Mouse (Mus musculus) embryonic facial prominence, embryonic 13.5 days (tissue): ENCODE results near the gene Nsfl1c. TPM values are rescaled to one million over a fixed set of nuclear protein-coding genes. Genes with fewer than 3 reads are reported as not detected.
"Not testable (repeated sequence)": the region's sequence is repeated elsewhere in the genome, so short reads cannot be mapped to it uniquely, and the experiment has no call there.

ENCODE experiments used
- ATAC-seq: fragments of 200-750 bp; cut with Nextera tagmentation; 2 replicates; pipeline ENCODE4 v1.8.0; 2017; ENCODE audit warnings: low read depth; ENCODE audit not compliant: insufficient number of reproducible peaks, insufficient read depth, low FRiP score, low TSS enrichment
- H3K27ac ChIP-seq: fragments of 300-500 bp; sonication (generic); 2 replicates; pipeline ENCODE4 v1.5.1; 2015; ENCODE audit warnings: moderate library complexity, mild to moderate bottlenecking, inconsistent platforms
- H3K27me3 ChIP-seq: fragments of 300-500 bp; sonication (generic); 2 replicates; pipeline ENCODE4 v1.6.1; 2015; ENCODE audit warnings: mild to moderate bottlenecking, inconsistent platforms
- H3K36me3 ChIP-seq: fragments of 300-500 bp; sonication (generic); 2 replicates; pipeline ENCODE4 v1.6.1; 2015; ENCODE audit warnings: mild to moderate bottlenecking, inconsistent platforms
- H3K4me1 ChIP-seq: fragments of 300-500 bp; sonication (generic); 2 replicates; pipeline ENCODE4 v1.6.1; 2015; ENCODE audit warnings: inconsistent platforms
- H3K4me2 ChIP-seq: fragments of 300-500 bp; sonication (generic); 2 replicates; pipeline ENCODE4 v1.6.1; 2015; ENCODE audit warnings: moderate library complexity, mild to moderate bottlenecking, inconsistent platforms
- H3K4me3 ChIP-seq: fragments of 300-500 bp; sonication (generic); 2 replicates; pipeline ENCODE4 v1.5.1; 2015; ENCODE audit warnings: mild to moderate bottlenecking, inconsistent platforms
- H3K9ac ChIP-seq: fragments of 300-500 bp; sonication (generic); 2 replicates; pipeline ENCODE4 v1.6.1; 2015; ENCODE audit warnings: mild to moderate bottlenecking, inconsistent platforms
- H3K9me3 ChIP-seq: fragments of 300-500 bp; sonication (generic); 2 replicates; pipeline ENCODE4 v1.6.1; 2016; ENCODE audit warnings: inconsistent platforms
- WGBS: fragments of 180-500 bp; shearing (Covaris S2); methylation state at CpG from one replicate; pipeline ENCODE4 v1.1.7; 2015; ENCODE audit warnings: mixed read lengths; 5-methylcytosine and 5-hydroxymethylcytosine counted together
- polyA plus RNA-seq: library from polyadenylated mRNA; unstranded; fragments of >200 nt; fragmentation: Nextera tagmentation; extraction: Ambion mirVana; gene quantifications from 2 replicates; pipeline ENCODE4 v1.2.1, GENCODE M21; 2015

Gene Nsfl1c
- 264 and 287 TPM in 2 replicates for polyA plus RNA-seq

- Histone ChIP-seq H3K27ac (peak within 1 kb of the TSS; percentile 62; the same call in 1 of the 2 replicates), H3K9me3 (no peaks in the 10 kb centered on the region), H3K9ac (peak within 1 kb of the TSS; percentile 96), H3K4me2 (peak within 1 kb of the TSS; percentile 77), H3K4me3 (peak within 1 kb of the TSS; percentile 97), H3K36me3 (peaks cover 25% of the 10 kb centered on the region), H3K27me3 (no peaks in the 10 kb centered on the region), H3K4me1 (peaks cover 20% of the 10 kb centered on the region)
- WGBS, result under 1% methylated on average over 73 of the region's 73 CpGs
- ATAC-seq, result peak; percentile 98
These were observed at the start of gene Nsfl1c for GRCm38 (mm10) chr2:151494035-151494803. Nsfl1c (plus strand) TSS chr2:151494182.

- WGBS, result 85% methylated on average over 5 of the region's 5 CpGs
- H3K27me3 ChIP-seq, result not testable (repeated sequence)
These were observed 17.9 kb upstream of the Nsfl1c start, which contains the start of gene 4921509C19Rik for GRCm38 (mm10) chr2:151476053-151476452. 4921509C19Rik (minus strand) TSS chr2:151476153.

GRCm38 (mm10) chr2:151486496-151486895 is 7.5 kb upstream of the Nsfl1c start:
- H3K9me3 ChIP-seq, result no peaks in the 10 kb centered on the region
- H3K27ac ChIP-seq, result no peak overlapping the region
- no peak overlapping the region for H3K4me3 ChIP-seq
- ATAC-seq, result no peak
- no peaks in the 10 kb centered on the region for H3K27me3 ChIP-seq
- no peak overlapping the region for H3K4me2 ChIP-seq
- H3K9ac ChIP-seq, result no peak overlapping the region
- H3K36me3 ChIP-seq, result no peaks in the 10 kb centered on the region
- no peaks in the 10 kb centered on the region for H3K4me1 ChIP-seq

More at GRCm38 (mm10) chr2:151476053-151476452, 17.9 kb upstream of the Nsfl1c start, which contains the start of gene 4921509C19Rik:
- H3K4me2 ChIP-seq, H3K4me1 ChIP-seq, H3K36me3 ChIP-seq, H3K4me3 ChIP-seq, H3K9ac ChIP-seq, ATAC-seq, H3K9me3 ChIP-seq, H3K27ac ChIP-seq: not testable (repeated sequence)

- H3K4me3 ChIP-seq, result no peak overlapping the region
- peaks cover 59% of the 10 kb centered on the region for H3K36me3 ChIP-seq
- H3K9me3 ChIP-seq, result no peaks in the 10 kb centered on the region
- no peak for ATAC-seq
- no peak overlapping the region for H3K27ac ChIP-seq
- H3K9ac ChIP-seq, result no peak overlapping the region
- 56% methylated on average over 3 of the region's 3 CpGs for WGBS
- H3K4me2 ChIP-seq, result no peak overlapping the region
- no peaks in the 10 kb centered on the region for H3K27me3 ChIP-seq
- H3K4me1 ChIP-seq, result peaks cover 20% of the 10 kb centered on the region
These were observed 4.4 kb downstream of the Nsfl1c start for GRCm38 (mm10) chr2:151498358-151498757.

- Histone ChIP-seq H3K36me3 (peaks cover 78% of the 10 kb centered on the region), H3K9me3 (no peaks in the 10 kb centered on the region), H3K27ac (no peak overlapping the region), H3K4me2 (no peak overlapping the region), H3K9ac (no peak overlapping the region), H3K4me3 (no peak overlapping the region), H3K4me1 (peaks cover 11% of the 10 kb centered on the region), H3K27me3 (no peaks in the 10 kb centered on the region)
- ATAC-seq, result no peak
- 86% methylated on average over 6 of the region's 6 CpGs for WGBS
These were observed 6.5 kb downstream of the Nsfl1c start for GRCm38 (mm10) chr2:151500442-151501007.

- Histone ChIP-seq H3K27ac (no peak overlapping the region), H3K9me3 (no peaks in the 10 kb centered on the region), H3K27me3 (no peaks in the 10 kb centered on the region), H3K4me2 (no peak overlapping the region), H3K9ac (no peak overlapping the region), H3K4me3 (no peak overlapping the region), H3K36me3 (peaks cover 80% of the 10 kb centered on the region), H3K4me1 (no peaks in the 10 kb centered on the region)
- no peak for ATAC-seq
- WGBS, result 87% methylated on average over 4 of the region's 4 CpGs
These were observed 10.2 kb downstream of the Nsfl1c start for GRCm38 (mm10) chr2:151504226-151504625.

- no peak overlapping the region for H3K9ac ChIP-seq
- no peak overlapping the region for H3K4me2 ChIP-seq
- peak; percentile 60; the same call in 1 of the 2 replicates for ATAC-seq
- peaks cover 91% of the 10 kb centered on the region for H3K36me3 ChIP-seq
- H3K9me3 ChIP-seq, result no peaks in the 10 kb centered on the region
- H3K27ac ChIP-seq, result no peak overlapping the region
- no peak overlapping the region for H3K4me3 ChIP-seq
- 0 out of 2 replicates have a peak, but pooled peaks cover 4% of the 10 kb centered on the region for H3K4me1 ChIP-seq
- no peaks in the 10 kb centered on the region for H3K27me3 ChIP-seq
These were observed 18.2 kb downstream of the Nsfl1c start for GRCm38 (mm10) chr2:151512199-151512598.

- ATAC-seq, result no peak
- Histone ChIP-seq H3K4me3 (no peak overlapping the region), H3K9me3 (no peaks in the 10 kb centered on the region), H3K9ac (no peak overlapping the region), H3K4me2 (no peak overlapping the region), H3K36me3 (peaks cover 85% of the 10 kb centered on the region), H3K4me1 (0 out of 2 replicates have a peak, but pooled peaks cover 4% of the 10 kb centered on the region), H3K27me3 (no peaks in the 10 kb centered on the region), H3K27ac (no peak overlapping the region)
- 88% methylated on average over 3 of the region's 3 CpGs for WGBS
These were observed 19.7 kb downstream of the Nsfl1c start for GRCm38 (mm10) chr2:151513525-151514285.

GRCm38 (mm10) chr2:151519000-151519399 is 25.0 kb downstream of the Nsfl1c start:
- WGBS, result 92% methylated on average over 2 of the region's 2 CpGs

GRCm38 (mm10) chr2:151524324-151525041 is 30.5 kb downstream of the Nsfl1c start:
- H3K27ac ChIP-seq, result no peak overlapping the region
- 67% methylated on average over 4 of the region's 4 CpGs for WGBS
- no peak overlapping the region for H3K4me2 ChIP-seq
- no peak overlapping the region for H3K9ac ChIP-seq
- ATAC-seq, result no peak
- no peaks in the 10 kb centered on the region for H3K27me3 ChIP-seq
- peaks cover 19% of the 10 kb centered on the region for H3K36me3 ChIP-seq
- no peaks in the 10 kb centered on the region for H3K4me1 ChIP-seq
- H3K9me3 ChIP-seq, result no peaks in the 10 kb centered on the region
- H3K4me3 ChIP-seq, result no peak overlapping the region

More at GRCm38 (mm10) chr2:151519000-151519399, 25.0 kb downstream of the Nsfl1c start:
- Histone ChIP-seq H3K9me3 (no peaks in the 10 kb centered on the region), H3K27me3 (no peaks in the 10 kb centered on the region), H3K4me2 (no peak overlapping the region), H3K9ac (no peak overlapping the region), H3K36me3 (peaks cover 52% of the 10 kb centered on the region), H3K4me3 (no peak overlapping the region), H3K27ac (no peak overlapping the region), H3K4me1 (no peaks in the 10 kb centered on the region)
- ATAC-seq, result no peak

GRCm38 (mm10) chr2:151525520-151525919 is 31.5 kb downstream of the Nsfl1c start:
- Histone ChIP-seq H3K27ac (no peak overlapping the region), H3K4me2 (no peak overlapping the region), H3K27me3 (no peaks in the 10 kb centered on the region), H3K36me3 (peaks cover 9% of the 10 kb centered on the region), H3K9me3 (no peaks in the 10 kb centered on the region), H3K4me3 (no peak overlapping the region), H3K9ac (no peak overlapping the region), H3K4me1 (no peaks in the 10 kb centered on the region)
- ATAC-seq, result no peak
- WGBS, result 68% methylated on average over 2 of the region's 2 CpGs
